Mouse (Mus musculus) neural tube, embryonic 11.5 days (tissue): ENCODE measurements around the gene Tmcc3. TPM values are rescaled to one million over a fixed set of nuclear protein-coding genes. Genes with fewer than 3 reads are reported as not detected.

Experiments used
- ATAC-seq: fragments of 200-750 bp; cut with Nextera tagmentation; 2 replicates; pipeline ENCODE4 v1.8.0; 2017; ENCODE audit warnings: moderate number of reproducible peaks, mild to moderate bottlenecking, moderate TSS enrichment, moderate library complexity; ENCODE audit not compliant: insufficient read depth, low FRiP score, low TSS enrichment
- DNase-seq: peaks from one replicate; pipeline ENCODE4 v3.0.0-alpha.2; 2015; ENCODE audit warnings: low spot score
- H3K27ac ChIP-seq: fragments of 300-500 bp; sonication (generic); 2 replicates; pipeline ENCODE4 v1.5.1; 2014; ENCODE audit warnings: low read depth, mild to moderate bottlenecking, low read length
- H3K27me3 ChIP-seq: fragments of 300-500 bp; sonication (generic); 2 replicates; pipeline ENCODE4 v1.6.1; 2014; ENCODE audit warnings: mild to moderate bottlenecking, low read length, mixed read lengths; ENCODE audit not compliant: control insufficient read depth, insufficient read depth
- H3K36me3 ChIP-seq: fragments of 300-500 bp; sonication (generic); 2 replicates; pipeline ENCODE4 v1.6.1; 2014; ENCODE audit warnings: mild to moderate bottlenecking, low read length, moderate library complexity, mixed read lengths; ENCODE audit not compliant: control insufficient read depth, insufficient read depth
- H3K4me1 ChIP-seq: fragments of 300-500 bp; sonication (generic); 2 replicates; pipeline ENCODE4 v1.6.1; 2014; ENCODE audit warnings: low read length, mixed read lengths; ENCODE audit not compliant: control insufficient read depth, insufficient read depth
- H3K4me2 ChIP-seq: fragments of 300-500 bp; sonication (generic); 2 replicates; pipeline ENCODE4 v1.6.1; 2014; ENCODE audit warnings: low read depth, mild to moderate bottlenecking, moderate library complexity
- H3K4me3 ChIP-seq: fragments of 300-500 bp; sonication (generic); 2 replicates; pipeline ENCODE4 v1.5.1; 2014; ENCODE audit warnings: low read depth, low read length
- H3K9ac ChIP-seq: fragments of 300-500 bp; sonication (generic); 2 replicates; pipeline ENCODE4 v1.6.1; 2014; ENCODE audit warnings: mild to moderate bottlenecking, low read length
- H3K9me3 ChIP-seq: fragments of 300-500 bp; sonication (generic); 2 replicates; pipeline ENCODE4 v1.6.1; 2016; ENCODE audit warnings: low read length; ENCODE audit not compliant: control insufficient read depth
- WGBS: fragments of 180-500 bp; shearing (Covaris S2); extraction: QIAGEN DNeasy Blood & Tissue Kit; methylation state at CpG from one replicate; pipeline ENCODE4 v1.1.7; 2014; 5-methylcytosine and 5-hydroxymethylcytosine counted together
- microRNA-seq: library from miRNA; unstranded; fragments of <30 nt; microRNA quantifications from one replicate; pipeline ENCODE4, GENCODE M21; 2016
- polyA plus RNA-seq: library from polyadenylated mRNA; unstranded; fragments of >200 nt; fragmentation: Nextera tagmentation; extraction: Ambion mirVana; gene quantifications from 2 replicates; pipeline ENCODE4 v1.2.1, GENCODE M21; 2014

Tmcc3 gene
- polyA plus RNA-seq, 1 experiment from 2014 or later = 6.1 TPM

DNA sequence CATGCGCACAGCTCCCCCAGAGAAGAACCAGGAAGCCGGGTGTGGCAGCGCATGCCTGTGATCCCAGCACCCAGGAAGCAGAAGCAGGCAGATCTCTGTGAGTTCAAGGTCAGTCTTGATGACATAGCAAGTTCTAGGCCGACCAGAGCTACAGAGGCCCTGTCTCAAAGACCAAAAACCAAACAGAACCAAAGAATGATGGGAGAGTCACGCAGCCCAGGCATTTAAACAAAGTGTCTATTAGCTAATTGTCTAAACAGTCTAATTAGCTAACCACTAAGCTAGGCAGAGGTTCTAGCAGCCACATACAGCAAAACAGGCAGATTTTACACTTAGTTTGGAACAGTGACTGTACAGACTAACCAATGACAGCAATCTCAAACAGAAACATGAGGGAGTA, 320.5 kb downstream of the Tmcc3 start:
- Histone ChIP-seq H3K4me3 (no peak overlapping the region), H3K27ac (no peak overlapping the region), H3K36me3 (no peaks in the 10 kb centered on the region), H3K4me2 (no peak overlapping the region), H3K9me3 (no peaks in the 10 kb centered on the region), H3K27me3 (no peaks in the 10 kb centered on the region), H3K4me1 (no peaks in the 10 kb centered on the region), H3K9ac (no peak overlapping the region)
- WGBS = 94% methylated on average over 5 of the region's 5 CpGs
- ATAC-seq = no peak
- no peak for DNase-seq

DNA sequence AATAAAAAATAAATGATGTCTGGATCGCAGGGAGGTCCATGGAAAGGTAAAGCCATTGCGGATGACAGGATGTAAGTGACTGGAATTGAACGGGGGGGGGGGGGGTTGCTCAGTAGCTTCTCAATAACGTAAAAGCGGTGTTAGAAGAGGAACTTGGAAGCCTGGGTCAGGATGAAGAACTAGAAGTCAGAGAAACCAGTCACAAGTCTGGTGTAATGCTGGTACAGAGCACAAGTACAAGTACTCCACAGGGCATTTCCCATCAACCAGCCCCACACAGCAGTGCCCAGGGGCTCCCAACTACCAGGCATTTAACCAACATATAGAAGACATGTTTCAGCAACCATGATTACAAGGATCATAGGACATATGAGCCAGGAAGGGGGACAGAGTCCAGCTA, 326.9 kb downstream of the Tmcc3 start:
- Histone ChIP-seq H3K4me3 (no peak overlapping the region), H3K27me3 (no peaks in the 10 kb centered on the region), H3K36me3 (no peaks in the 10 kb centered on the region), H3K9me3 (no peaks in the 10 kb centered on the region), H3K4me1 (no peaks in the 10 kb centered on the region), H3K27ac (no peak overlapping the region), H3K9ac (no peak overlapping the region), H3K4me2 (no peak overlapping the region)
- DNase-seq (no peak), ATAC-seq (no peak)
- 89% methylated on average over 5 of the region's 5 CpGs for WGBS

DNA sequence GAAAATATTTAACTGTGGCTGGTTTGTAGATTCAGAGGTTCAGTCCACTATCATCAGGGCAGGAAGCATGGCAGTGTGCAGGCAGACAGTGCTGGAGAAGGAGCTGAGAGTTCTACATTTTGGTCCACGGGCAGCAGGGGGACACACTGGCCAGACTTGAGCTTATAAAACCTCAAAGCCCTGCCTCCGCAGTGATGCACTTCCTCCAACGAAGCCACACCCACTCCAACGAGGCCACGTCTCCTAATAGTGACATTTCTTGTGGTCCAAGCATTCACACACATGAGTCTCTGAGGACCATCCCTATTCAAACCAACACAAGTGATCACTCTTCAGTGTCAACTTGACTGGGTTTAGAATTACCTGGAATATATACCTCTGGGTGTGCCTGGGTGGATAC, 327.5 kb downstream of the Tmcc3 start:
- Histone ChIP-seq H3K27me3 (no peaks in the 10 kb centered on the region), H3K4me1 (no peaks in the 10 kb centered on the region), H3K9ac (no peak overlapping the region), H3K27ac (no peak overlapping the region), H3K36me3 (no peaks in the 10 kb centered on the region), H3K4me2 (no peak overlapping the region), H3K4me3 (no peak overlapping the region), H3K9me3 (no peaks in the 10 kb centered on the region)
- no peak for DNase-seq
- no peak for ATAC-seq
- 87% methylated on average over 5 of the region's 5 CpGs for WGBS

DNA sequence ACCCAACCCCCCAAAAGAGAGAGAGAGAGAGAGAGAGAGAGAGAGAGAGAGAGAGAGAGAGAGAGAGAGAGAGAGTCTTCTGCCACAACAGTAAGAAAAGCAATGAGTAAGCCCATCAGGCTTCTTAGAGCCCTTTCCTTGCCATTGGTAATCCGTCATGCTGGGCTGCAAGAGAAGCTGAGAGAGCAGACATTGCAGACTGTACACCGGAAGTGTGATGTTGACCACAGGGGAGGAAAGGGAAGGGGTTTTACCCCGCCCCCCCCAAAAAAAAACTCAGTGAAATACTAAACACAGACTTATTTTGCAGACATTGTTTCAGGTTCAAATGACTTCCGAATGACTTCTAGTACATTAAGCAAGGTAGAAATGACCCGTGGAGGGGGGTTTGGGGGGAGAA, 328.3 kb downstream of the Tmcc3 start:
- H3K27me3 ChIP-seq = no peaks in the 10 kb centered on the region
- no peaks in the 10 kb centered on the region for H3K36me3 ChIP-seq
- no peaks in the 10 kb centered on the region for H3K4me1 ChIP-seq
- H3K9me3 ChIP-seq = no peaks in the 10 kb centered on the region
- WGBS = 71% methylated on average over 5 of the region's 5 CpGs
- no peak for ATAC-seq
- H3K27ac ChIP-seq = no peak overlapping the region
- no peak for DNase-seq
- no peak overlapping the region for H3K9ac ChIP-seq
- H3K4me2 ChIP-seq = no peak overlapping the region
- H3K4me3 ChIP-seq = no peak overlapping the region

Small RNA genes within 50 kb of the gene (microRNA-seq; reads per million reads assigned to microRNA genes)
- not detected for gene Mir7211

Other genes starting within 250 kb of the Tmcc3 start
- 12.0 and 12.1 TPM in 2 replicates for gene Nr2c1, start 163.9 kb upstream of the Tmcc3 start, polyA plus RNA-seq
- gene Ndufa12, start 113.2 kb upstream of the Tmcc3 start, polyA plus RNA-seq = 464 and 476 TPM in 2 replicates
- gene Gm4792, start 13.2 kb upstream of the Tmcc3 start, polyA plus RNA-seq = 0.42 TPM in 1 of 2 replicates, not detected in the other